Mouse (Mus musculus): Measurements from ENCODE around the gene Gad2. TPM values are rescaled to one million over a fixed set of nuclear protein-coding genes. Genes with fewer than 3 reads are reported as not detected.
A peak's percentile ranks its signal among the peaks of the same experiment; 100 is the strongest.
"Not testable (repeated sequence)": the region's sequence is repeated elsewhere in the genome, so short reads cannot be mapped to it uniquely, and the experiment has no call there.

Gene Gad2
- 0.04 and 0.07 TPM in 2 replicates for total RNA-seq (2012; rRNA removed)
- under 1 TPM in 1 of 2 experiments, not detected in 1; 0.01 TPM for polyA plus RNA-seq (2012; ENCODE audit: insufficient read depth in 1 of 2, insufficient read length in 2 of 2, low read depth in 1 of 2, low replicate concordance in 2 of 2, missing spikeins in 1 of 2)

GRCm38 (mm10) chr2:22621828-22622731 is at the start of gene Gad2:
Gad2 (plus strand) TSS chr2:22622205.
- Histone ChIP-seq H3K36me3 (ENCODE audit: control insufficient read depth in 1 of 2, insufficient read depth in 2 of 2, low read length in 2 of 2) (no peaks in the 10 kb centered on the region), H3K9me3 (replicated peaks; ENCODE audit: insufficient read depth, low read length) (no peaks in the 10 kb centered on the region), H3K9ac (ENCODE audit: control insufficient read depth, low read depth, low read length, poor library complexity, severe bottlenecking) (no peak within 1 kb of the TSS), H3K27ac (ENCODE audit: control insufficient read depth, low read depth, low read length) (no peak within 1 kb of the TSS), H3K79me2 (ENCODE audit: control insufficient read depth, insufficient read depth, low read length, poor library complexity) (no peaks in the 10 kb centered on the region), H3K27me3 (ENCODE audit: control insufficient read depth in 1 of 2, insufficient read depth in 2 of 2, low read length in 2 of 2) (no peaks in the 10 kb centered on the region; a peak in 1 of 4 replicates), H3K4me3 (ENCODE audit: control insufficient read depth in 1 of 2, insufficient read depth in 1 of 2, low read depth in 2 of 2, low read length in 2 of 2) (no peak within 1 kb of the TSS), H3K4me1 (ENCODE audit: control insufficient read depth in 1 of 2, insufficient read depth in 2 of 2, low read length in 2 of 2) (no peaks in the 10 kb centered on the region)
- TF ChIP-seq UBTF (IDR thresholded peaks at IDR 0.05; ENCODE audit: borderline replicate concordance, insufficient read depth, low read depth, low read length) (no peak), ZKSCAN1 (IDR thresholded peaks at IDR 0.05; ENCODE audit: low read depth, low read length) (no peak), GATA1 (IDR thresholded peaks at IDR 0.05; ENCODE audit: low read depth, low read length) (no peak), ETS1 (IDR thresholded peaks at IDR 0.05; ENCODE audit: low read depth, low read length) (no peak), CHD1 (IDR thresholded peaks at IDR 0.05; ENCODE audit: low read depth, low read length) (no peak), EP300 (IDR thresholded peaks at IDR 0.05; ENCODE audit: low read depth in 1 of 2, low read length in 2 of 2) (no peak), USF1 (IDR thresholded peaks at IDR 0.05; ENCODE audit: low read depth, low read length) (no peak), MAFK (IDR thresholded peaks at IDR 0.05; ENCODE audit: borderline replicate concordance, low read depth, low read length) (no peak), MXI1 (IDR thresholded peaks at IDR 0.05; ENCODE audit: low read depth, low read length) (no peak), NRF1 (IDR thresholded peaks at IDR 0.05; ENCODE audit: insufficient read depth, low read depth, low read length, poor library complexity, severe bottlenecking) (no peak), MEF2A (IDR thresholded peaks at IDR 0.05; ENCODE audit: extremely low read depth, insufficient replicate concordance, low read depth, low read length, poor library complexity, severe bottlenecking) (no peak)
- DNase-seq (ENCODE audit: low read depth, low spot score) = no peak

- DNase-seq (ENCODE audit: low read depth, low spot score); H3K36me3 ChIP-seq (ENCODE audit: control insufficient read depth in 1 of 2, insufficient read depth in 2 of 2, low read length in 2 of 2): not testable (repeated sequence)
These were observed 34.4 kb upstream of the Gad2 start for GRCm38 (mm10) chr2:22587469-22588169.

GRCm38 (mm10) chr2:22588170-22588541 is 33.8 kb upstream of the Gad2 start:
- DNase-seq (ENCODE audit: low read depth, low spot score) = peak; percentile 37
- H3K79me2 ChIP-seq (ENCODE audit: control insufficient read depth, insufficient read depth, low read length, poor library complexity); H3K9me3 ChIP-seq (replicated peaks; ENCODE audit: insufficient read depth, low read length); H3K27ac ChIP-seq (ENCODE audit: control insufficient read depth, low read depth, low read length); H3K4me3 ChIP-seq (ENCODE audit: control insufficient read depth in 1 of 2, insufficient read depth in 1 of 2, low read depth in 2 of 2, low read length in 2 of 2); H3K27me3 ChIP-seq (ENCODE audit: control insufficient read depth in 1 of 2, insufficient read depth in 2 of 2, low read length in 2 of 2); H3K9ac ChIP-seq (ENCODE audit: control insufficient read depth, low read depth, low read length, poor library complexity, severe bottlenecking); H3K36me3 ChIP-seq (ENCODE audit: control insufficient read depth in 1 of 2, insufficient read depth in 2 of 2, low read length in 2 of 2); H3K4me1 ChIP-seq (ENCODE audit: control insufficient read depth in 1 of 2, insufficient read depth in 2 of 2, low read length in 2 of 2): not testable (repeated sequence)

More at GRCm38 (mm10) chr2:22587469-22588169, 34.4 kb upstream of the Gad2 start:
- not testable (repeated sequence) for H3K4me3 ChIP-seq (ENCODE audit: control insufficient read depth in 1 of 2, insufficient read depth in 1 of 2, low read depth in 2 of 2, low read length in 2 of 2); H3K9ac ChIP-seq (ENCODE audit: control insufficient read depth, low read depth, low read length, poor library complexity, severe bottlenecking); H3K27me3 ChIP-seq (ENCODE audit: control insufficient read depth in 1 of 2, insufficient read depth in 2 of 2, low read length in 2 of 2); H3K9me3 ChIP-seq (replicated peaks; ENCODE audit: insufficient read depth, low read length); H3K79me2 ChIP-seq (ENCODE audit: control insufficient read depth, insufficient read depth, low read length, poor library complexity); H3K27ac ChIP-seq (ENCODE audit: control insufficient read depth, low read depth, low read length); H3K4me1 ChIP-seq (ENCODE audit: control insufficient read depth in 1 of 2, insufficient read depth in 2 of 2, low read length in 2 of 2)

- H3K9ac ChIP-seq (ENCODE audit: control insufficient read depth, low read depth, low read length, poor library complexity, severe bottlenecking); H3K4me1 ChIP-seq (ENCODE audit: control insufficient read depth in 1 of 2, insufficient read depth in 2 of 2, low read length in 2 of 2); H3K9me3 ChIP-seq (replicated peaks; ENCODE audit: insufficient read depth, low read length); H3K4me3 ChIP-seq (ENCODE audit: control insufficient read depth in 1 of 2, insufficient read depth in 1 of 2, low read depth in 2 of 2, low read length in 2 of 2); H3K27ac ChIP-seq (ENCODE audit: control insufficient read depth, low read depth, low read length); H3K79me2 ChIP-seq (ENCODE audit: control insufficient read depth, insufficient read depth, low read length, poor library complexity); H3K36me3 ChIP-seq (ENCODE audit: control insufficient read depth in 1 of 2, insufficient read depth in 2 of 2, low read length in 2 of 2); H3K27me3 ChIP-seq (ENCODE audit: control insufficient read depth in 1 of 2, insufficient read depth in 2 of 2, low read length in 2 of 2): not testable (repeated sequence)
- DNase-seq (ENCODE audit: low read depth, low spot score) = peak; percentile 4
These were observed 33.2 kb upstream of the Gad2 start for GRCm38 (mm10) chr2:22588673-22589381.
